Mouse (Mus musculus): ENCODE measurements around the gene P2ry2.

Gene P2ry2

GRCm38 (mm10) chr7:101012541-101012940, at the start of gene P2ry2:
TSS of gene P2ry2 (minus strand) at chr7:101012866.
- DNase-seq (ENCODE audit: low spot score) = no peak

- DNase-seq (ENCODE audit: low spot score) = no peak
Measured at GRCm38 (mm10) chr7:101062246-101062645, 49.6 kb upstream of the P2ry2 start.

GRCm38 (mm10) chr7:101061381-101061780, 48.7 kb upstream of the P2ry2 start:
- peak; percentile 57 for DNase-seq (ENCODE audit: low spot score)

- no peak for DNase-seq (ENCODE audit: low spot score)
Measured at GRCm38 (mm10) chr7:101060476-101060875, 47.8 kb upstream of the P2ry2 start.

DNA sequence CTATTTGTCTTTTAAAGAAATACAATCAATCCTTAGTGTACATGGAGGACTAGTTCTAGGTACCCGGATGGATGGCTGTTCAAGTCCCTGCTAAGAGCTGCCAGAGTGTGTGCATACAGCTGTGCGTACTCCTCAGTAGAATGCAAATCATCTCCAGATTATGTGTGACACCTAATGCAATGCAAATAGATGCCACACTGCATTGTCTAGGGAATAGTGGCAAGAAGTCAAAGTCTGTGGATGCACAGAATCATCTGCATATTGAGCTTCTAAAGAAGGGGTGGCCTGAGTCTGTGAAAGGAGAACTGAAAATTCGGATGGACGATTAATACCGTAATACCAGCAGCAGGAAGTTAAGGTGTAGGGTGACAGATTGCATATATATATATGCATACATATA, 46.5 kb upstream of the P2ry2 start:
- DNase-seq (ENCODE audit: low spot score) = no peak

DNA sequence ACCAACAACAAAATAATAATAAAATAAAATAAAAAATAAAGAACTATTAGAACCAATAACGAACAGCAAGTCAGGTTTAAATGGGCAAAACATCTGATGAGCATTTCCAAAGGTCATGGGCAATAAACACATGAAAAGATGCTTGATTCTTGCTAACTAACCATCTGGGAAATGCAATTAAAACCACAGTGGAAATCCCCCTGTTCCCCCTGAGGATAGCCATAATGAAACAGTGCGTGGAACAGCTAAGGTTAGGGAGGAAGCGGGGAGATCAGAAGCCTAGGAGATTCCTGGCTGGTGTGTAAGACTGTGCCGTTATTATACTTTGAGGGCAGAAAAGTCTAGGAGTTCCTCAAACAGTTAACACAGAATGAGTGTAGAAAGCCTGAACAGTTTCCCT, 44.6 kb upstream of the P2ry2 start:
- no peak for DNase-seq (ENCODE audit: low spot score)

DNA sequence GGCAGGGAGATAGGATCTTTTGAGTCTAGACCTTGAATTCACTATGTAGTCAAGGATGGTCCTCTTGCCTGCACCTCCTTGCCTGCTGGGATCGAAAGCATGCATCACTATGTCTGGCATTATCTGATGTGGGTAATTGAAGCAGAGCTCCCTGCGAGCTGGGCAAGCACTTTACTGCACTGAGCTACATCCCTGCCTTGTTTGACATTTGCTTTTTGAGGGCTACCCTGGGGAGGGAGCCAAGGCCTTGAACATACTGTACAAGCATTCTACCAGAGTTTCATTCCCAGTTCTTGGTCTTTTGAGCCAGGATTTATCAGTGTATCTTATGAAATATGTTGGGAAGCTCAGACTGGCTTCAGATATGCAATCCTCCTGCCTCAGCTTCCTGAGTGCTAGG, 40.5 kb upstream of the P2ry2 start:
- DNase-seq (ENCODE audit: low spot score) = no peak

- DNase-seq (ENCODE audit: low spot score) = no peak
Measured at GRCm38 (mm10) chr7:101051551-101052221, 39.0 kb upstream of the P2ry2 start.

DNA sequence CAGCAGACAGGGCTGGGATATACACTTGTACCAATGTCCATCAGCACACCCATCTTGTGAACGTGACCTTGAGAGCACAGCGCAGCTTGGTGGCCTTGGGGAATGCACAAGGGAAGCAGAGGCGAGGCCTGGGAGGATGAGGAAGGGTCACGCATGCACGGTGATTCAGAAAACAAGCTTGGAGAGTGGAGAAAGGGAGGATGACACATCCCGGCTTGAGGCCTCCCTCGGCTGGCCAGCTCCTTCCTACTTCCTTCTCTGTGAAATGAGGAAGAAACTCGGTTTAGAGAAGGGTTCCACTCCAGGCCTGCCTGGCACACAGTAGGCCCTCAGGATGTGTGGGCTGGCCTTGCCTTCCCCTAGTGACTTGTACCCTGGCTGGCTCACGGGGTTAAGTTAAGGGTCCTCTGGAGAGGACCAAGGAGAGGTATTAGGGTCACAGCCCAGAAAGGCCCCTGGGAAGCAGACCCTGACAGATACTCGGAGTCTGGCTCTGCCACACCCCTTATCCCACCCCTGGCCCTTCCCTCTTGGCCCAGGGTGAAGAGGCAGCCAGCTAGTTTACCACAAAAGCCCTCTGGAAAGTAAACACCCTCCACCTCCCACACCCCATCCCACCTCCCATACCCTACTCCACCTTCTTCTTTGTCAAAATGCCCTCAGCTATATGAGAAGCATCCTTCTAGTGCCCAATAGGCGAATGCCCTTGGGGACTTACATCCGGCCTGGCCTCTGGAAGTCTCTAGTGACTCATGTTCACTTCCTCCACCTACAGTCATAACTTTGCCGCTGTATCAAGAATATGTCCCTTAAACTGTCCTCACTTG, 38.3 kb upstream of the P2ry2 start:
- no peak for DNase-seq (ENCODE audit: low spot score)

GRCm38 (mm10) chr7:101049326-101050087, 36.8 kb upstream of the P2ry2 start:
- DNase-seq (ENCODE audit: low spot score) = no peak

DNA sequence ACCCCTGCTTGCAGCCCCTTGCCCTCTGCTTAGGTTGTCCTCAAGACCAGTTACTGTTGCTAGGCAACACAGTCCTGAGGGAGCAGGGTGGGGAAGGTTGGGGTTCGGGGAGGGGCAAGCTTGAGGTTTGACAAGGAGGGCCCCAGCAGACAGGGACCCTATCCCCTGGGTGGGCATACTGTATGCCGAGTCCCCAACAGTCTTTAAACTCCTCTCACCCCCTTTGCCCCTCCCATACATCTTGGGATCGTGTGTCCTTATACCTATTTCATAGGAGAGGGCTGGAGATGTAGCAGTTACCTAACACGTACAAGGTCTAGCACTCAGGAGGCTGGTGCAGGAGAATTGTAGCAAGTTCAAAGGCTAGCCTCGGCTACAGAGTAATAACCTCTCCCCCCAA, 35.6 kb upstream of the P2ry2 start:
- no peak for DNase-seq (ENCODE audit: low spot score)

- DNase-seq (ENCODE audit: low spot score) = no peak
Measured at GRCm38 (mm10) chr7:101043846-101044541, 31.3 kb upstream of the P2ry2 start.

DNA sequence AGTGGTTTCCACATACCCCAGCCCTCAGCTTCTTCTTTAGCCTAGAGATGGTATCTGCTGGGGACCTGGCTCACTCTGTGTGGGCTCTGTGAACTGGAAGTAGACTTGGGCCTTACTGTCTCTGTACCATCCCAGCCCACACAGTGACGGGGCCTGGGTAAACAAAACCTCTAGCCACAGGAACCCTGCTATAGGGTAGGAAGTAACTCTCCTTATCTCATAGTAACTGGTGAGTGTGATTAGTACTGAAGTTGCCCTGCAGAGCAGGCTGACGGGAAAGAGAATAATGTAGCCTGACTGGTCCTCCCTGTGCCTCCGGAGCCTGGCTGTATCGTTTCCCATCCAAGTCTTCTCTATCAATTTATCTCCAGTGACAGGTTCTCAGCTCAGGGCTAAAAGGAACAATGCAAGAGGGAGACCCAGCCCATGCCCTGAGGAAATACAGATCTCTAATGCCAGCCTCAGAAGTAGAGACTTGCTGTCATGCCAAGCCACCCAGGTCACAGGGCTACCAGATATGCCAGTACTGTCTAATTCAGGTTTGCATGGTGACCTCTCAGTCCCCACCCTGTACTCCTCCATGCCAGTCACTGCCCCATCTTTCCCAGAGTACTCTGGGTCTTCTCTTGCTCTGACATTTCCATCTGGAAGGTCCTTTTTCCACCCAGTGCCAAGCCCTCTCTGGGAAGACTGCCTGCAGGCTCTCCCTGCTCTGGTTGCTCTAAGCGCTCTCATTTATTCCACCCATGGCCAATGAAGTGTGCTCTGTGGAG, 29.5 kb upstream of the P2ry2 start:
- no peak for DNase-seq (ENCODE audit: low spot score)

GRCm38 (mm10) chr7:101041544-101041943, 28.9 kb upstream of the P2ry2 start:
- no peak for DNase-seq (ENCODE audit: low spot score)

DNA sequence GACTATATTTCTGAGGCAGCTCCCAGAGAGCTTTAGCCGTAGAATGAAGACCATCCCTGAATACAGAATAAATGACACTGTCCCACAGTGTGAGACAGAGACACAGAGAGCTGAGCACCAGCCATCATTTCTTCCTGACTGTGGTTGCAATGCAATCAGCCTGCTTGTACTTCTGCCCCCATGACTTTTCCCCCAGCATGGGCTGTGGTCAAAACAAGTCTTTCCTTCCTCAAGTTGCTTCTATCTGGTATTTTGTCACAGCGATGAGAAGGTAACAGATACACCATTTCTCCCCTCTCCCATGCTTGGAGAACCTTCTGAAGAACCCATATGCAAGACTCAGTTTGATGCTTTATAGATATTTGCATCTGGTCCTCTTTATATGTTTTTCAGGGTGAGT, 20.7 kb upstream of the P2ry2 start:
- no peak for DNase-seq (ENCODE audit: low spot score)

GRCm38 (mm10) chr7:101031234-101031633, 18.6 kb upstream of the P2ry2 start:
- DNase-seq (ENCODE audit: low spot score) = no peak

- no peak for DNase-seq (ENCODE audit: low spot score)
Measured at GRCm38 (mm10) chr7:101030756-101031155, 18.1 kb upstream of the P2ry2 start.

- no peak for DNase-seq (ENCODE audit: low spot score)
Measured at GRCm38 (mm10) chr7:101029446-101029845, 16.8 kb upstream of the P2ry2 start.

DNA sequence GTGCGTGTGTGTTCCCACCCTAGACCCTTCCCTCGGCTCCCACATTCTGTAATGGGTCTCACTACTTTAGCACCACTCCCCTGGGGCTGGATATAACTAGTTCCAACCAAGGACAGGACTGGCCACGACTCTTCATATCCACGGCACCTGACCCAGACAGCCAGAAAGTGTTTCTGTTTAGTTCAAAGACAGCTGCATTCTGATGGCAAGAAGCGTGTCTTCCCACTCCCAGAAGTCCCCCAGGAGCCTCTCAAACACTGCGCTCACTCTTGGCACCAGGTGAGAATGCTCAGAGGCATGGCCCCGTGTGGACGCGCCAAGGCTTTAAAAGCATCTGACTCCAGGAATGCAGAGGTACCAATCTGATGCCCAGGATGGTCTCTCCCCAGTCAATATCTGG, 16.3 kb upstream of the P2ry2 start:
- no peak for DNase-seq (ENCODE audit: low spot score)

DNA sequence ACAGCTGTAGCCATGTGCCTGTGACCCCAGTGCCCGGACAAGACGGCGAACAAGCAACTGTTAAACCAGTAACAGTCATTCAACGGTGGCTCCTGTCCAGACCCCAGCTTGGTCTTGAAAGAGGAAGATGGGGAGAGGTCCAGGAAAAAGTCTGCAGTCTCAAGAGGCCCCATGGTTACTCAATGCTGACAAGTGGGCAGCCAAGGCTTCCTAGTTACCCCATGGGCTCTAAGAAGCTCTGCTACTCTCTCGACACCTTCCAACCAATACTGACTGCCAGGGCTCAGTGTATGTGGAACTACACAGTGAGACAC, 15.7 kb upstream of the P2ry2 start:
- DNase-seq (ENCODE audit: low spot score) = no peak

- no peak for DNase-seq (ENCODE audit: low spot score)
Measured at GRCm38 (mm10) chr7:101027623-101028443, 15.2 kb upstream of the P2ry2 start.

Measured in urinary bladder, postnatal 10 days (tissue).